ENCODE assay signal across 11 mouse cellular contexts in the genomic region with DNA sequence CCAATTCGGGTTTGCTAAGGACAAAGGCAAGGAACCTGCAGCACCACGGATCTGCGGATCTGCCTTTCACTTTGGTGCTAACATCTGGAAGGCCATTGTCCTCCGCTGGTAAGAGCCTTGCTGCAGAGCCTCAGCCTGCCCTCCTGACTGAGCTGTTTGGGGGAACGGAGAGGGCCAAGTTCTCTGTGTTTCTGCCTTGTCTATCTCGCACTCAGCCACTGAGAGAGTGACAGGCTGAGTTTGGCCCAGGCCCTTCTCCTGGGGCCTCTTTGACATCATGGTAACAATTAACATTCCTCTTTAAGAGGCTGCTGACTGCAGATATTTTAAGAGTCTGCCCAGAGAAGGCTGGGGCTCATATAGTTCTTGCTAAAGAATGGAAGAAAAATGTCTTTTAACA. TPM values are rescaled to one million over a fixed set of nuclear protein-coding genes. Genes with fewer than 3 reads are reported as not detected.
DNase-seq lines count a peak whose midpoint lies in the region; ATAC-seq lines count a peak whose summit lies in the region.
"Had no signal": no experiment of that assay in that cellular context is flagged by ENCODE, and none has a peak within 500 bp of the region (broad histone marks: within the 10 kb centered on the region; RNA-seq: fewer than 3 reads in every experiment).

No protein-coding gene starts in this region.

- H3K27me3 ChIP-seq in lung, embryonic 15.5 days, result no peaks in the 10 kb centered on the region
- no peaks in the 10 kb centered on the region for H3K27me3 ChIP-seq in embryonic facial prominence, embryonic 12.5 days
- H3K27me3 ChIP-seq in heart, embryonic 15.5 days, result no peaks in the 10 kb centered on the region
- H3K27me3 ChIP-seq in liver, embryonic 12.5 days (replicated peaks), result no peaks in the 10 kb centered on the region
- H3K27me3 ChIP-seq: kidney, embryonic 15.5 days had no signal

- no peak overlapping the region for H3K4me2 ChIP-seq in lung, embryonic 15.5 days
- H3K4me2 ChIP-seq in embryonic facial prominence, embryonic 12.5 days (replicated peaks), result no peak overlapping the region
- peak overlapping the region; percentile 53 for H3K4me2 ChIP-seq in heart, embryonic 15.5 days
- no peak overlapping the region for H3K4me2 ChIP-seq in liver, embryonic 12.5 days
- H3K4me2 ChIP-seq: kidney, embryonic 15.5 days had no signal

- no peak for DNase-seq in lung, postnatal 36 days
- DNase-seq in urinary bladder, postnatal 25 days (ENCODE audit: low spot score), result no peak
- DNase-seq in kidney, adult 9 months, result no peak
- DNase-seq: cerebellum, adult 9-11 months had no signal

- H3K27ac ChIP-seq in lung, embryonic 15.5 days, result no peak overlapping the region
- H3K27ac ChIP-seq in embryonic facial prominence, embryonic 12.5 days, result peak overlapping the region; percentile 77
- H3K27ac ChIP-seq in heart, embryonic 15.5 days, result peak overlapping the region; percentile 98
- H3K27ac ChIP-seq in liver, embryonic 12.5 days, result peak overlapping the region; percentile 28

- H3K9ac ChIP-seq in lung, embryonic 15.5 days, result no peak overlapping the region
- no peak overlapping the region for H3K9ac ChIP-seq in embryonic facial prominence, embryonic 12.5 days
- peak overlapping the region; percentile 70 for H3K9ac ChIP-seq in heart, embryonic 15.5 days
- no peak overlapping the region for H3K9ac ChIP-seq in liver, embryonic 12.5 days
- H3K9ac ChIP-seq: kidney, embryonic 15.5 days had no signal

- H3K4me3 ChIP-seq in lung, embryonic 15.5 days, result no peak overlapping the region
- no peak overlapping the region for H3K4me3 ChIP-seq in embryonic facial prominence, embryonic 12.5 days
- H3K4me3 ChIP-seq in heart, embryonic 15.5 days, result peak overlapping the region; percentile 59
- no peak overlapping the region for H3K4me3 ChIP-seq in liver, embryonic 12.5 days
- H3K4me3 ChIP-seq: kidney, embryonic 15.5 days had no signal

- H3K9me3 ChIP-seq in lung, embryonic 15.5 days, result no peaks in the 10 kb centered on the region
- no peaks in the 10 kb centered on the region for H3K9me3 ChIP-seq in embryonic facial prominence, embryonic 12.5 days
- no peaks in the 10 kb centered on the region for H3K9me3 ChIP-seq in heart, embryonic 15.5 days (replicated peaks)
- H3K9me3 ChIP-seq in liver, embryonic 12.5 days (replicated peaks), result no peaks in the 10 kb centered on the region
- H3K9me3 ChIP-seq: kidney, embryonic 15.5 days had no signal

- 39% methylated on average over 6 of the region's 6 CpGs for WGBS in lung, embryonic 15.5 days
- WGBS in embryonic facial prominence, embryonic 12.5 days, result 33% methylated on average over 6 of the region's 6 CpGs
- WGBS in heart, embryonic 15.5 days, result 37% methylated on average over 6 of the region's 6 CpGs
- WGBS in liver, embryonic 12.5 days (ENCODE audit: insufficient replicate concordance), result 54% methylated on average over 6 of the region's 6 CpGs

- ATAC-seq in lung, embryonic 15.5 days (ENCODE audit: borderline replicate concordance, extremely low read depth, low FRiP score, low TSS enrichment), result peak; percentile 31; the same call in 1 of the 2 replicates
- ATAC-seq in embryonic facial prominence, embryonic 12.5 days (ENCODE audit: insufficient number of reproducible peaks, insufficient read depth, low FRiP score, low TSS enrichment), result no peak
- peak; percentile 94 for ATAC-seq in heart, embryonic 15.5 days (replicated peaks; ENCODE audit: insufficient number of reproducible peaks, insufficient read depth, low FRiP score, low read depth)
- ATAC-seq in liver, embryonic 12.5 days, result no peak
- no peak for ATAC-seq in erythroid progenitor cell, adult 5-6 weeks (replicated peaks; ENCODE audit: low FRiP score, poor library complexity, severe bottlenecking)
- ATAC-seq: CD4-positive, CD25-positive, alpha-beta regulatory T cell, adult 4 months had no signal

- H3K4me1 ChIP-seq in lung, embryonic 15.5 days, result peaks cover 5% of the 10 kb centered on the region; the same call in 1 of the 2 replicates
- H3K4me1 ChIP-seq in embryonic facial prominence, embryonic 12.5 days, result peaks cover 9% of the 10 kb centered on the region
- H3K4me1 ChIP-seq in heart, embryonic 15.5 days (replicated peaks), result peaks cover 44% of the 10 kb centered on the region
- peaks cover 48% of the 10 kb centered on the region for H3K4me1 ChIP-seq in liver, embryonic 12.5 days

- no peaks in the 10 kb centered on the region for H3K36me3 ChIP-seq in lung, embryonic 15.5 days
- H3K36me3 ChIP-seq in embryonic facial prominence, embryonic 12.5 days, result no peaks in the 10 kb centered on the region
- no peaks in the 10 kb centered on the region for H3K36me3 ChIP-seq in heart, embryonic 15.5 days
- peaks cover 10% of the 10 kb centered on the region for H3K36me3 ChIP-seq in liver, embryonic 12.5 days
- H3K36me3 ChIP-seq: kidney, embryonic 15.5 days had no signal

RNA-seq across cellular contexts. Expression of gene Mylk3, which starts 21.0 kb away (rescaled TPM):
- 4.6 and 7.3 TPM in 2 replicates for polyA plus RNA-seq in lung, embryonic 15.5 days (2015; fragmentation: Nextera tagmentation; extraction: Ambion mirVana)
- 1.9 and 2.9 TPM in 2 replicates for polyA plus RNA-seq in embryonic facial prominence, embryonic 12.5 days (2016; fragmentation: Nextera tagmentation; extraction: Ambion mirVana)
- polyA plus RNA-seq in heart, embryonic 15.5 days (2015; fragmentation: Nextera tagmentation; extraction: Ambion mirVana), result 214 and 224 TPM in 2 replicates
- polyA plus RNA-seq in liver, embryonic 12.5 days (2016; fragmentation: Nextera tagmentation; extraction: Ambion mirVana), result 40.7 and 42.5 TPM in 2 replicates
- total RNA-seq in erythroid progenitor cell, adult 5-6 weeks (2015; ENCODE audit: low replicate concordance), result 38.2 and 58.7 TPM in 2 replicates
- 150 and 159 TPM in 2 replicates for total RNA-seq in erythroid progenitor cell, adult 5-6 weeks (2017; ENCODE audit: low replicate concordance)
- polyA plus RNA-seq: CD4-positive, CD25-positive, alpha-beta regulatory T cell, adult 4 months had no signal

Comparison
In these comparisons a context has a peak if more than half of its experiments do, and no peak if none do; other contexts are left out.
1. ATAC-seq: peak in lung, embryonic 15.5 days (single experiment) and heart, embryonic 15.5 days (single experiment); none in embryonic facial prominence, embryonic 12.5 days (single experiment), liver, embryonic 12.5 days (single experiment) and erythroid progenitor cell, adult 5-6 weeks (single experiment).